Mouse (Mus musculus) limb, embryonic 13.5 days (tissue): ENCODE measurements at regions not wholly inside any gene's neighbourhood (a gene's known extent, or its start where the extent isn't known, plus 50 kb on each side); places are given as distances from the start of the nearest gene placed in this dataset.

ENCODE experiments used
- ATAC-seq: fragments of 200-750 bp; cut with Nextera tagmentation; 2 replicates; pipeline ENCODE4 v1.8.0; 2017; ENCODE audit warnings: low read depth, moderate number of reproducible peaks, moderate TSS enrichment; ENCODE audit not compliant: low FRiP score
- H3K27ac ChIP-seq: fragments of 300-500 bp; sonication (generic); 2 replicates; pipeline ENCODE4 v1.5.1; 2015; ENCODE audit warnings: inconsistent platforms, mild to moderate bottlenecking, moderate library complexity
- H3K27me3 ChIP-seq: fragments of 300-500 bp; sonication (generic); 2 replicates; pipeline ENCODE4 v1.6.1; 2015; ENCODE audit warnings: mild to moderate bottlenecking, inconsistent platforms
- H3K36me3 ChIP-seq: fragments of 300-500 bp; sonication (generic); 2 replicates; pipeline ENCODE4 v1.6.1; 2015; ENCODE audit warnings: inconsistent platforms, mild to moderate bottlenecking, moderate library complexity
- H3K4me1 ChIP-seq: fragments of 300-500 bp; sonication (generic); 2 replicates; pipeline ENCODE4 v1.6.1; 2015; ENCODE audit warnings: inconsistent platforms
- H3K4me2 ChIP-seq: fragments of 300-500 bp; sonication (generic); replicated peaks from 2 replicates; pipeline ENCODE4 v1.6.1; 2015; ENCODE audit warnings: inconsistent platforms, mild to moderate bottlenecking, moderate library complexity
- H3K4me3 ChIP-seq: fragments of 300-500 bp; sonication (generic); 2 replicates; pipeline ENCODE4 v1.5.1; 2015; ENCODE audit warnings: moderate library complexity, mild to moderate bottlenecking, inconsistent platforms
- H3K9ac ChIP-seq: fragments of 300-500 bp; sonication (generic); 2 replicates; pipeline ENCODE4 v1.6.1; 2015; ENCODE audit warnings: mild to moderate bottlenecking, inconsistent platforms
- H3K9me3 ChIP-seq: fragments of 300-500 bp; sonication (generic); 2 replicates; pipeline ENCODE4 v1.6.1; 2016; ENCODE audit warnings: inconsistent platforms
- WGBS: fragments of 180-500 bp; shearing (Covaris S2); methylation state at CpG from one replicate; pipeline ENCODE4 v1.1.7; 2015; 5-methylcytosine and 5-hydroxymethylcytosine counted together

DNA sequence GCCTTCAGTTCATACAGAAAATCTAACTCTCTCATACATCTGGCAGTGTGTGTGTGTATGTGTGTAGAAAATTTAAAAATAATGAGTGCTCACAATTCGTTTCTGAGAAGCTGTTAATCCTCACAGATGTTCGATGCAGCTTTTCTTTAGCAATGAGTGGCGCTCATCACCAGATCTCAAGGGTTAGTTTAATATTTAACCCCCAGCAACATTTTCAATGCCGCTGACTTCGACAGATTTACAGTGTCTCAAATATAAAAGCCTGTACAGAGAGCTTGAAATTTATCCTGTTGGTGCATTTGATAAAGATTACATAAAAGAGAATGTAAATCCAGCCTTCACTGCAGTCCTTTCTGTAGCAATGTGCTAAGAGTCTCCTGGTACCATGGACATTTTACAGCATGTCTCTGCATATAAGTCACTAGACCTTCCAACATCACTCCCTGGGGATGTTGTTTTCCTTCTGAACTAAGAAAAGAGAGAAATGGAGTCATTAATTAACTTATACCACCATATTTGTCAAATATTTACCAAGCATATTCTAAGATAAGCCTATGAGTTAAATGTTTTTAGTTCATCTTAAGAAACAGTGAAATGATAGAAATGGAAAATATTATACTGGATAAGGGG is 670.8 kb upstream of the Kirrel3 start:
- Histone ChIP-seq H3K9me3 (no peaks in the 10 kb centered on the region), H3K4me3 (no peak overlapping the region), H3K27me3 (no peaks in the 10 kb centered on the region), H3K9ac (no peak overlapping the region), H3K36me3 (no peaks in the 10 kb centered on the region), H3K27ac (no peak overlapping the region), H3K4me1 (no peaks in the 10 kb centered on the region), H3K4me2 (no peak overlapping the region)
- ATAC-seq = no peak
- 65% methylated on average over 5 of the region's 5 CpGs for WGBS

DNA sequence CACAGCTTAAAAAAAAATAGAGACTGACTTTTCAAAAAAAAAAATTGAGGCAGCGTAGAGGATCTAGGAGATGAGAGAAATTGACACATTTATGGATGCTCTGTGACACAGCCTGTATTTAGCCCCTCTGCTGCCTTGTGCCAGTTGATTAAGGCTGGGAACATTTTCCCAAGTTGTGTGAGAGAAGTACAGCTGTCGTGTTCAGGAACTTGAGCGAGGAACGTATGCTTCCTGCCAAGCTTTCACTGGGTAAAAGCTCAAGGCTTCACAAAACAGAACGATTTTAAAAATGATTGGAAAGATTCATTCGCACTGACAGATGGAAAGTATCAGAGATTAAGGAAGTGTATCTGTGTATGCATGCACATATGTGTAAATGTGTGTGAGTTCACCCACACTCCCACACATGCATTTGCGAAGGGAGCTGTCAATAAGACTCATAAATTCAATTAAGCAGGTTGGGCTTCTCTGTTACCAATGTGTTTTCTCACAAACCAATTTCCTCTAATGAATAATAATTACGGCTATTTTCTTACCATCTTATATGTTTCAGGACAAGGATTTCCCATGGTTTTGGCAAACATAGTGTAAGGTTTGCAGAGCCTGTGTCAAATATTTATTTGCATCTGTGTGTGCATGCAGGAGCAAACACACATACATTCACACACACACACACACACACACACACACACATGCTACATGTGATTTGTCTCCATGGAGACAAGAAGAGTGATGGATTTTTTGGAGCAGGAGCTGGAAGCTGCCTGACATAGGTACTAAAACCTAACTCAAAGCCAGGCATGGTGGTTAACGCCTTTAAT is 662.9 kb upstream of the Kirrel3 start:
- H3K27ac ChIP-seq = no peak overlapping the region
- no peak overlapping the region for H3K4me3 ChIP-seq
- H3K4me1 ChIP-seq = no peaks in the 10 kb centered on the region
- H3K36me3 ChIP-seq = no peaks in the 10 kb centered on the region
- WGBS = 71% methylated on average over 9 of the region's 9 CpGs
- no peaks in the 10 kb centered on the region for H3K27me3 ChIP-seq
- no peak overlapping the region for H3K4me2 ChIP-seq
- ATAC-seq = no peak
- no peaks in the 10 kb centered on the region for H3K9me3 ChIP-seq
- no peak overlapping the region for H3K9ac ChIP-seq

DNA sequence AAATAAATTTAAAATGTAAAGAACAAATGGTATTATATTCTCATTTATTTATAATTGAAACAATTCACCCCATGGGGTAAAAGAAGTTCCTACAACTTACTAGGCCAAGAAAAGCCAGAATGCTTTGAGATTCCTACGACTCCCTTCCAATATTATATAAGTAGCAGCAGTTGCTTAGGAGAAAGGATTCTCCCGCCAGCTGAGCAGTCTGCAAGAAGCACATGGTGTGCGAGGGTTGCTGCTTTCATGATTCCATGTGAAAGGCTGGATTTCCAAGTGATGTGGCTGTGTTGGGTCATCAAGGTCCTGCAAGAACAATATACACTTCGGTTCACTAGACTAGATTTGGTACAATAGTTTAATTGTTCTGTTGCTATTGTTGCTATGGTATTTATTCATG is 659.6 kb upstream of the Kirrel3 start:
- no peak overlapping the region for H3K27ac ChIP-seq
- no peaks in the 10 kb centered on the region for H3K27me3 ChIP-seq
- H3K4me1 ChIP-seq = no peaks in the 10 kb centered on the region
- H3K4me3 ChIP-seq = no peak overlapping the region
- ATAC-seq = no peak
- H3K9me3 ChIP-seq = no peaks in the 10 kb centered on the region
- WGBS = 84% methylated on average over 4 of the region's 4 CpGs
- H3K4me2 ChIP-seq = no peak overlapping the region
- no peaks in the 10 kb centered on the region for H3K36me3 ChIP-seq
- no peak overlapping the region for H3K9ac ChIP-seq

DNA sequence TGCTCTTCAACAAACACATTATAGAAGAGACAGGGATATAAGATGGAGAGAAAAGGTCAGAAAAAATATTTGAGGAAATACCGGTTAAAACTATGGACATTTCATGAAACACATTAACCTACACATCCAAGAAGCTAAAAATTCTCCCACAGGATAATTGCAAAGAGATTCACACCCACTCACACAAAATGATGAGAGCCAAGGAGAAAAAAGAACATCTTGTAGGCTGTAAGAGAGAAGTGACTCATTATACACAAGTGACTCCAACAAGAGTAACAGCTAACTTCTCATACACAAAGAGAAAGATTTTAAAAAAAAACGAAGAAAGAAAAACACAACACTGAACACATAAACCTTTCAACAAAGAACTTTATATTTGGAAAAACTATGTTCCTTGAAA is 658.3 kb upstream of the Kirrel3 start:
- no peak overlapping the region for H3K4me3 ChIP-seq
- no peaks in the 10 kb centered on the region for H3K4me1 ChIP-seq
- no peaks in the 10 kb centered on the region for H3K9me3 ChIP-seq
- H3K27me3 ChIP-seq = no peaks in the 10 kb centered on the region
- no peak overlapping the region for H3K27ac ChIP-seq
- H3K36me3 ChIP-seq = no peaks in the 10 kb centered on the region
- H3K4me2 ChIP-seq = no peak overlapping the region
- ATAC-seq = no peak
- H3K9ac ChIP-seq = no peak overlapping the region
- 88% methylated on average over 2 of the region's 2 CpGs for WGBS

DNA sequence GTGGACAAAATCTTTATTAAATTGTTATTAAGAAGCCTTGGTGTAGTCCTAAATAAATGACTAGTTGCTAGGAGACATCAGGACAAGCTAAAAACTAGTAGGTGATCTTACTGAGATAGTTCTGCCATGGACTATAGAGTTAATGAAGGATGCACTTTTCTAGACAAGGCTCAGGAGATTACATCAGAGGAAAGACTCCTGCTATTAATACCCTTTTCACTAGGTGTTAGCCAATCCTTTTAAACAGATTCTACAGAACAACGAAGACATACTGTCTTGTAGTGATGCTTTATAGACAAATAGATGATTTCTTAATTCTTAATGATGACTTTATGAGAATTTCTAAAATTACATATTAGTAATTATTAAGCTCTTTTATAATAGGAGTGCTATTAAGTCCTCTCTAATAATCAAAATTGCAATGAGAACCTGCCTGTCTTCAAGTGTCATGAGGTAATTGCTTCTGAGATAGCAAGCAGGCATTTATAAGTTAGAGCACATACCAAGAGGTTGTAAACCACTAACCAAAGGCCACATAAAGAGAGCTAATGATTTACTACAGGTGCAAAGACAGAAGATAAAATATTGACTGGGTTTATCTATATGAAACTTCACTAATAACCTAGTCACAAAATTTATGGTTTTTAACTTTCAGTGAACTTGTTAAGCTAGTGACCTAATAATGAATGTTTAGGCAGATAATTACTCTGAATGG is 647.9 kb upstream of the Kirrel3 start:
- no peaks in the 10 kb centered on the region for H3K36me3 ChIP-seq
- H3K9me3 ChIP-seq = no peaks in the 10 kb centered on the region
- no peak overlapping the region for H3K27ac ChIP-seq
- ATAC-seq = no peak
- 75% methylated on average over 1 of the region's 1 CpGs for WGBS
- no peaks in the 10 kb centered on the region for H3K27me3 ChIP-seq
- no peak overlapping the region for H3K9ac ChIP-seq
- no peak overlapping the region for H3K4me3 ChIP-seq
- no peak overlapping the region for H3K4me2 ChIP-seq
- H3K4me1 ChIP-seq = no peaks in the 10 kb centered on the region

DNA sequence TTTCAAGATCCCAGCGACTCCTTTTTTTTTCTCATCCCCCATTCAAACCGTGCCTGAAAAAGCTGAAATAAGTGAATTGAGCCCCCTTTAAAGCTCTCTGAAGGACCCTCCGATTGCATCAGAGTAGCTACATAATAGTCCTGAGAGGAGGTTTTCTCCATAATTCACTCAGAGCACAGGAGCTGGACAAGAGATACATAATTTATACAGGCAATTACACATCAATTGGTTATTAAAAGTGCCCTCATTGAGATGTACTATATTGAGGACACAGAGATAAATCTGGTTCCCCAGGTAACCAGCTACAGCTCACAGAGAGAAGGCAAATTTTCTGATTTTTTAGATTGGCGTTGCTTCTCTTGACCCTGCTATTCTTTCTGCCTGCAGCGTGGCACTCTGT is 636.1 kb upstream of the Kirrel3 start:
- no peak overlapping the region for H3K4me2 ChIP-seq
- 87% methylated on average over 5 of the region's 5 CpGs for whole genome bisulfite sequencing
- no peak for ATAC-seq

DNA sequence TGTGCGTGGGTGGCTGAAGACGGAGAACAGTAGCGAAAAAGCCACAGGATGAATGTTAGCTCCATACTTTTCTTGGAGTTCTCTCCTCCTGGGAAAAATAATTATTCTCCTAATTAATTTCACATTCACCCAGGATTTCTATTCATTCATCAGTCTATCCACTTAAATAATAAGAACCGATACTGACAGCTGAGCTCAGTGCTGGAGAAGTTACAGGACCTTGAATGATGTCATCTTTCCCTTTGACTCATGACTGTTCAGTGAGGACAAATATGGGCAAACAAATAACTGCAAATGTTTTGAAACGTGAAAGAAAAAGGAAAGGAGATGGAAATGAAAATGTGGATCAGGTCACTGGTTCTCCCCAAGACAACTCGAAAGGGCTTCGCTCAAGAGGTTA is 635.7 kb upstream of the Kirrel3 start:
- Histone ChIP-seq H3K9me3 (no peaks in the 10 kb centered on the region), H3K4me3 (no peak overlapping the region), H3K4me2 (no peak overlapping the region), H3K27me3 (no peaks in the 10 kb centered on the region), H3K9ac (no peak overlapping the region), H3K36me3 (no peaks in the 10 kb centered on the region), H3K27ac (no peak overlapping the region), H3K4me1 (no peaks in the 10 kb centered on the region)
- 88% methylated on average over 7 of the region's 7 CpGs for WGBS
- ATAC-seq = no peak

More for the DNA sequence above, 636.1 kb upstream of the Kirrel3 start:
- no peaks in the 10 kb centered on the region for H3K4me1 ChIP-seq
- H3K27me3 ChIP-seq = no peaks in the 10 kb centered on the region
- H3K27ac ChIP-seq = no peak overlapping the region
- no peaks in the 10 kb centered on the region for H3K36me3 ChIP-seq
- no peak overlapping the region for H3K4me3 ChIP-seq
- no peak overlapping the region for H3K9ac ChIP-seq
- no peaks in the 10 kb centered on the region for H3K9me3 ChIP-seq

DNA sequence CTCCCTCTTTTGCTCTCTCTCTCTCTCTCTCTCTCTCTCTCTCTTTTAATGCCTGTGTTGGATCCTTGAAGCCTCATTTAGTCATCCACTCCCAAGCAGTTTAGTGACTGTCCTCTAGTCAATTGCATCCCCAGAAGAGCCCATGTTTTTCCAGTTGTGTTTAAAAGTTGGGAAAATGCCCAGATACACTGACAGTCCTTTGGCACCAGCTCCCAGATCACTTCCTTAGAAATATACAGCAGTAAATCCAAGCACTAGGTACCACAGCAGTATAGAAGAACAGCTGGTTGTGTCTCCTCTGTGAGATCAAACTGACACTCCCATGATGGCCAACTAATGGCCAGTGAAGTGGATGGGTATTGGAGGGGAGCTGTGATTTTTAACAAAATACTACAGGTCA is 634.7 kb upstream of the Kirrel3 start:
- Histone ChIP-seq H3K27me3 (no peaks in the 10 kb centered on the region), H3K27ac (no peak overlapping the region), H3K4me2 (no peak overlapping the region), H3K9ac (no peak overlapping the region), H3K4me3 (no peak overlapping the region), H3K36me3 (no peaks in the 10 kb centered on the region), H3K4me1 (no peaks in the 10 kb centered on the region), H3K9me3 (no peaks in the 10 kb centered on the region)
- no peak for ATAC-seq

DNA sequence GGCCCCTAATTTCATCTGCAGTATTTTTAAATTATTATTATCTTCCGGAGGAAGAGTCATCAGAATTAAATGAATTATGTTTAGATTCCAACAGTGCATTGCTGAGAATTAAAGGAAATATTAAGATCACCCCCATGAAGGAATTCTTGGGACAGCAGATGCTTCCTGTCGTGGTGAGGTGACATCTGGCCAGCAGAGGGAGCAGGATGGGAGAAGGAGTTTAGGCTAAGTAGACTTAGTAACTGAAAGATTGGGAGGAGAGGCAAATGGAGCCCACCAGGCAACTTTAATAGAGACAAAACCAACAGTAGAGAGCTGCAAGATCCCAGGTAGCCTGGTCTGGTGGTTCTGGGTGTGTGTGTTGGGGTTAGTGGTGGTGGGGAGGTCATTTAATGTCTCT is 629.5 kb upstream of the Kirrel3 start:
- no peaks in the 10 kb centered on the region for H3K36me3 ChIP-seq
- 48% methylated on average over 2 of the region's 2 CpGs for WGBS
- no peaks in the 10 kb centered on the region for H3K9me3 ChIP-seq
- H3K27ac ChIP-seq = no peak overlapping the region
- no peak overlapping the region for H3K4me2 ChIP-seq
- no peak overlapping the region for H3K9ac ChIP-seq
- no peak overlapping the region for H3K4me3 ChIP-seq
- H3K27me3 ChIP-seq = no peaks in the 10 kb centered on the region
- ATAC-seq = no peak
- H3K4me1 ChIP-seq = 0 out of 2 replicates have a peak, but pooled peaks cover 3% of the 10 kb centered on the region

DNA sequence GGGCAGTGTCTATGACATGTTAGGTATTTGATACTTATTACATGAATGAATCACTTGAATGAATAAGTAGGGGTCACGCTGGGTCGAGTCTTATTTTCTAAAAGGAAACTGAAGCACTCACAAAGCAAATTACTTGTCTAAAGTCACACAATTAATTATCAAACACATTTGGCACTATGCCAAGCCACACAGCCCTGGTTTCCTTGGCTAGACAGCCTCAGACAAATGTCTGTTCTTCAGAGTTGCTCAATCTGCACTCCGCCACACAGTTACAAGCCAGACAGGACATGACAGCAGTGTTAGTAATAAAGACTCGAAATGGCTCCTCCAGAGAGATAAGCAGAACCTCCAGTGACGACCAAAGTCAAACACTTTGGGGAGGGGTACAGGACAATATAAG is 627.2 kb upstream of the Kirrel3 start:
- no peaks in the 10 kb centered on the region for H3K36me3 ChIP-seq
- no peaks in the 10 kb centered on the region for H3K27me3 ChIP-seq
- no peak overlapping the region for H3K27ac ChIP-seq
- 0 out of 2 replicates have a peak, but pooled peaks cover 3% of the 10 kb centered on the region for H3K4me1 ChIP-seq
- no peak overlapping the region for H3K4me3 ChIP-seq
- H3K4me2 ChIP-seq = no peak overlapping the region
- H3K9me3 ChIP-seq = no peaks in the 10 kb centered on the region
- WGBS = 69% methylated on average over 5 of the region's 5 CpGs
- H3K9ac ChIP-seq = no peak overlapping the region
- ATAC-seq = no peak

DNA sequence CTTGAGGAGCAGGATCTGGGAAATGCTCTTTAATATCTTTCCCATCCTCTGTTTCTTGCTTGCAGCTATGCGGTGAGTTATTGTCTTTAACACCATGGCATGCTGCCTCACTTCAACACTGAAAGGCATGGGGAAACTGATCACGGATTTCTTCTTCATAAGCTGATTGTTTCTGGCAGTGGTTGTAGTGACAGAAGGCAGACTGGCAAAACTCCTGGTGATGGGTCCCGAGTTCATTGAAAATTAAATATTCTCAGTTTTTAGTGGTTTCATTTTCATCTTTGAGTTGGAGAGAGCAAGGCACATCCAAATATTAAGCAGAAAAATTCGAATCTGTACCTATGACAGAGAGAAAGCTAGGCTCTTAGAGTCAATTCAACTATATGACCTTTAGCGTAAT is 617.0 kb upstream of the Kirrel3 start:
- Histone ChIP-seq H3K9me3 (no peaks in the 10 kb centered on the region), H3K4me3 (no peak overlapping the region), H3K27me3 (no peaks in the 10 kb centered on the region), H3K36me3 (no peaks in the 10 kb centered on the region), H3K27ac (no peak overlapping the region), H3K4me2 (no peak overlapping the region), H3K4me1 (no peaks in the 10 kb centered on the region), H3K9ac (no peak overlapping the region)
- WGBS = 81% methylated on average over 5 of the region's 5 CpGs
- ATAC-seq = no peak

DNA sequence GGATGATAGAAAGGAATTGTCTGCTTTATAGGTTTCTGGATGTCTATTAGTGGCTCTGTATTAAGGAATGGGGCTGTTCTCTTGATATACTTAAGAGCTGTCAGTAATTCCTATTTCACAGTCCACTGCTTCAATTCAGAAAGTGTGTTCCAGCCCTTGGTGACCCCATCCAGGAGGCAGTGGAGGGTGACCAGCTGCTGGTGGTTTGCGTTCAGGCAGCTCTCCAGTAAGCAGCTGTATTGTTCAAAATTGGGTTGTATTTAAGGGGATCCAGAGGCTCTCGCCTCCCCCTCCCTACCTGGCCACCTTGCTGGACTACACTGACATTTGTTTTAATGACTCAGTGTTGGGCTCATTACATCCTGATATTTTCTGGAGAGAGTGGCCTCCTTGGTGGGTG is 598.4 kb upstream of the Kirrel3 start:
- Histone ChIP-seq H3K4me1 (peaks cover 9% of the 10 kb centered on the region), H3K4me3 (no peak overlapping the region), H3K9ac (no peak overlapping the region), H3K4me2 (no peak overlapping the region), H3K9me3 (no peaks in the 10 kb centered on the region), H3K27me3 (no peaks in the 10 kb centered on the region), H3K27ac (no peak overlapping the region), H3K36me3 (no peaks in the 10 kb centered on the region)
- 54% methylated on average over 2 of the region's 2 CpGs for WGBS
- ATAC-seq = no peak
